Mouse (Mus musculus) stomach, postnatal 0 days (tissue): Measurements from ENCODE around the gene 5031439G07Rik.

Experiments used
- CTCF ChIP-seq: IDR thresholded peaks from 2 replicates; pipeline ENCODE4 v1.5.1; 2016; ENCODE audit warnings: antibody characterized with exemption, low read depth, mild to moderate bottlenecking, moderate library complexity
- EP300 ChIP-seq: optimal IDR thresholded peaks from 2 replicates; pipeline ENCODE3; 2016; ENCODE audit warnings: antibody characterized with exemption

- TF ChIP-seq EP300 = no peak
- no peak for TF ChIP-seq CTCF
Observed at GRCm38 (mm10) chr15:85022211-85022610, 33.9 kb upstream of the 5031439G07Rik start.
